Mouse (Mus musculus): ENCODE results near the gene Rab12.
A peak's percentile ranks its signal among the peaks of the same experiment; 100 is the strongest.
"Not testable (repeated sequence)": the region's sequence is repeated elsewhere in the genome, so short reads cannot be mapped to it uniquely, and the experiment has no call there.

Rab12 gene

DNA sequence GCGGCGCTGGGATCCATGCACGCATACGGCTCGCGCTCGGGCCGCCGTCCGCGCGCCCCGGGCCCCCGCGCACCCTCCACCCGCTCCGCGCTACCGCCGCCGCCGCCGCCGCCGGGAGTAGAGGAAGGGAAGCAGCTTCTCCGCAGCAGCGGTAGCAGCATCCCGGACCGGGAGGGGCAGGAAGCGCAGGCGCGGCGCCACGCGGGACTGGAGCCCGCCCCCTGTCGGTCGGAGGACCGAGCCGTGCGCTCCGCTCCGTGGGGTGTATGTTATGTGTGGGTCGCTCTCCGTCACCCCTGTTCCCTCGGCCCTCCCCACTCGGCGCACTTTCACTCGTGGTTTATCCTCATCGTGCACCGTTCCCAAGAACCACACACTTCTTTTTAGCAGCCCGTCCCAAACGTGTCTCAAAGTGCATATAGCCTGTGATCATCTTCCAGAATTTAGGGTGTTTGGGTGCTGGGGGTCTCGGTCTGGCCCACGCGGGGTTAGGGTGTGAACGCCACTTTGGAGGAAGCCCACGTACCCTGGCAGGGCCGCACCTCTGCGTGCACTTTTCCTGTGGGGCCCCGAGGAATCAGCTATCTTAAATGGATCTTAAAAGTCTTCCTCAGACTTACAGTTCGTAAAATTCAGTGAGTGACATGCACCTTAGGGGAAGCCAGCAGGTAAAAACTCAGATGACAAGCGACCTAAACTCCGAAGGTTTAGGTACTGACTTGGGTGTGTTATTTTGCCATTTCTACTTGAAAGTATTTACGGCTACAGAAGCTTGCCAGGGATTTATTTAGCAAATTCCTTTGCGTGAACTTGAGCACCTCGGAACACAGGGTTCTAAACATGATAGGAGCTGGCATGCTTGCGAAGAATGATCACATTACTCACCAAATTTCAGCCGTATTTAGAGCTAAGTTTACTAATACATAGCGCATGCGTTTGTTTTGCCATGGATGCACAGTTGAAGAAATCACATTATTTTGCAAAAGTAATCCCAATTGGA is at the start of gene Rab12:
Gene Rab12 (minus strand): TSS at position 176 of the 1,000 bp plus-strand sequence.
- DNase-seq (ENCODE audit: low spot score in 2 of 2) = peak; percentile 83 to 93

DNA sequence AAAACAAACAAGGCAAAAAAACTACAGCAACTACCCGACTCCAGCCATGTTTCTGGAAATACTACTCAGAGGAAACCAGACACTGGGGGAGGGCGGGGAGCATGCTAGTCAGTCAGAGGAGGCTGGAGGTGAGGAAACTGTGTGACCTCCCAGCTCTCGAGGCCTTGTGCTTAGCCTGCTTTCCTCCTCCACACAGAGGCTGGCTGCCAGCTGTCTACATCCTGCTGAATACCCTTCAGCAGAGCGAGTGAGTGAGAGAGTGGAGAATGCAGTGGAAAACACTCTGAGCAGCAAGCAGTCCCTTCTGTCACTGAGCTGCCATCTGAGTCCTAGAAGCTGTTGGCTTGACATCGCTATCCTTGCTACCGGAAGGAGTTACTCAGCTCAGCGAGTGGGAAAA is 44.7 kb upstream of the Rab12 start:
- DNase-seq (ENCODE audit: low spot score in 2 of 2) = no peak

DNA sequence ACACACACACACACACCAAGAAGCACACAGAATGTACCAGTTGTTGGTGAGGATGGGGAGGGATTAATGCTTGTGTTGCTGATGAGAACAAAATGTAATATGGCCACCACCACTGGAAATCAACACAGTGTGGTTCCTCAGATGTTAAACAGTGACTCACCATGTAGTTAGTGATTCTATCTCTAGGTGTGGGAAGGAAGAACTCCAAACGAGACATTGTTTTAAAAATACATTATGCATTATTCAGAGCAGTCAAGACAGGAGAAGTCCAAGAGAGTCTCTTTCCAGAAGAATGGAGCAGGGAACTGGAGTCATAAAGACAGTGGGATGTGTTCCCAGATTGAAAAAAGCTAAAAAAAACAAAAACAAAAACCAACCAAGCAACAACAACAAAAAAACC is 44.0 kb upstream of the Rab12 start:
- no peak for DNase-seq (ENCODE audit: low spot score in 2 of 2)

DNA sequence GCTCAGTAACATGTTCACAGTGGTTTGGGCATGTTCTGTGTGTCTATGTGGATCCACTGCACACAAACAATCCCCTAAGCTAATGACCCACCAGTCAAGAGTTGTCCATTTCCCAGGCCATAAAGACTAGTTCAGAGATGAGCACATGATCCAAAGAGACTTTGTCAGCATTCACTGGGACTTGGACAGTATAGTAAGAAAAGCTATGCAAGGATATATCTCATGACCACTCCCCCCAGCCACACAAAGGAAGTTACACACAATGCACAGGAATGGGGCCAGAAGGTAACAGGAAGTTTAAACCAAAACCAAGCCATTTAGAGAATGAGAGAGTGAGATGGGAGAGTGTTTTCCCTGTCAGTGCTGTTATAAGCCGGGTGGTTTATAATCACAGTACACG is 41.9 kb upstream of the Rab12 start:
- no peak for DNase-seq (ENCODE audit: low spot score in 2 of 2)

DNA sequence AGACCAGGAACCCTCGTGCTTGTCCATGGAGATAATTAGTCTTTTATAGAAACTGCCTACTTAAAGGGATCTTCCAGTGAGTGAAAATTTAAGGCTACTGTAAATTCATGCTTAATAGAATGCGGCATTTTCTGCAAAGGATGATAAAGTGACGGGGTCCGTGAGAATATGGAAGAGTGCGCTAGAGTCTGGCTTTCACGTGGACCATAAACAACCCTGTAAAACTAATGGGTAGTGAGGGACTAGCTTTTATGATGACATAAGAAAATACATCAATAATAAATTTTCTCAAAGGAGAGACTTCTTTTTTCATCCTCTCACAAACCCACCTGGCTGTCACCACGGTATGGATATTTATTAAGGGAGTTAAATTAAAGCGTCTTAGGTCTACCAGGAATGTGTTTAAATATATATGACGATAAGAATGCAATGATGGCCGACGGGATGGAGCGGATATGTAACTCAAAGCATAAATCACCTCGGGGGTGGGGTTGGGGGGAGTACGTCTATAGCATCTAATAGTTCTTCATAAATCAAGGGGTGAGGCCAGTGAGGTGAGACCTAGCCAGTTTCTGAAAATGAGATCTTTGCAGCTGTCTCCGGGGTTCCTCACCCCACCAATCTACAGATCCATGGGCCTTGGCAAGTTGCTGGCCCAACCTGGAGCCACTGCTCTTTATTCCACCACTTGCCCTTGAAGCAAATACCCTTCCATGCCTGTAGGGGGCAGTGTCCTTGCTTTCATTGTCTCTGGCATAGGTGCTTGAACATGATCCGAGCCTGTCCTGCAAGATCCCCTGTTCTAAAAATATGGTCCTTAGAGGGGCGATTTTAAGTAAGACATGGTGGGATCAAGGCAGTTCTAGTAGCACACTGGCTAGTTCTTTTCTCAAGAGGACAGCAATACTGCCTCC is 39.1 kb upstream of the Rab12 start:
- peak in 1 of 2 experiments; percentile 18 for DNase-seq (ENCODE audit: low spot score in 2 of 2)

DNA sequence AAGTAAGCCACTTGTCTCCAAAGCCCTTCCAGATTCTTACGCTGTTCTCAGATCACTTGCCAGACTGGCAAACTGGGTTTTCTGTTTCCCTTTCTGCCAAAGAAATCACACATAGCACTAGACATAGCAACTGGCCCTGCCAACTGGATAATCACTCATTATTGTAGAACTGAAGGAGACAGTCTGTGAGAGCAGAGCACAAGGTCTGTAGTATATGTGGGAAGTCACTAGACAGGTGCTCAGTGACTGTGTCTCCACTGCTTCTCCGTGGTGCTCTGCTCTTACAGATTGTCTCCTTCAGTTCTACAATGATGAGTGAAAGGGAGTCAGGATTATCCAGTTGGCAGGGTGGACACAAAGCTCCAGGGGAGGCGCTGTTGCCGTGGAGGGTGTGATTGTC is 33.2 kb upstream of the Rab12 start:
- DNase-seq (ENCODE audit: low spot score in 2 of 2) = no peak

DNA sequence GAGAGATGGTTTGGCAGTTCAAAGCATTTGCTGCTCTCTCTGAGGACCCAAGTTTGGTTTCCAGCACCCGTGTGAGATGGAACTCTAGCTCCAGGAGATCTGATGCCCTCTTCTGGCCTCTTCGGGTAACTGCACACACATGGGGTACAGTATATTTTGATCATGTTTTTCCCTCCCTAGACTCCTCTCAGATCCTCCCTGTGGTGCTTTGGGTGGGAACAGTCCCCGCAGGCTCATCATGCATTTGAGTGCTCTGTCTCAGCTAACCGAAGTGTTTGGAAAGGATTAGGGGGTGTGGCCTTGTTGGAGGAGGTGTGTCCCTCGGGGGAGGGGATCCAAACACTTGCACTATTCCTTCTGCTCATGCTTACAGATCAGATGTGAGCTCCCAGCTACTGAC is 31.0 kb upstream of the Rab12 start:
- DNase-seq (ENCODE audit: low spot score in 2 of 2) = no peak

DNA sequence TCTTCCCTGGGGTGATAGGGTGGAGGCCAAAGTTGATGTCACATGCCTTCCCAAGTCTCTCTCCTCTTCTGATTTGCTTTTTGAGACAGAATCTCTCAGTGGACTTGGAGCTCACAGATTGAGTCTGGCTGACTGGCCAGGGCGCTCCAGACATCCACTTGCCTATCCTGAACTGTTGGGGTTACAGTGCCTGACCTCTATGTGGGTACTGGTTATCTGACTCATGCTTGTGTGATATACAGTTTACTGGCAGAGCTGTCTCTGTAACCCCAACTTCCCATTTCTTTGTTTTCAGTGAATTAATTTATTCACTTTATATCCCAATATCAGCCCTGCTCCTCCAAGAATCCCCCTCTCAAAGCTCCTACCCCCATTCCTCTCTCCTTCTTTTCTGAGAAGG is 12.8 kb upstream of the Rab12 start:
- DNase-seq (ENCODE audit: low spot score in 2 of 2) = no peak

DNA sequence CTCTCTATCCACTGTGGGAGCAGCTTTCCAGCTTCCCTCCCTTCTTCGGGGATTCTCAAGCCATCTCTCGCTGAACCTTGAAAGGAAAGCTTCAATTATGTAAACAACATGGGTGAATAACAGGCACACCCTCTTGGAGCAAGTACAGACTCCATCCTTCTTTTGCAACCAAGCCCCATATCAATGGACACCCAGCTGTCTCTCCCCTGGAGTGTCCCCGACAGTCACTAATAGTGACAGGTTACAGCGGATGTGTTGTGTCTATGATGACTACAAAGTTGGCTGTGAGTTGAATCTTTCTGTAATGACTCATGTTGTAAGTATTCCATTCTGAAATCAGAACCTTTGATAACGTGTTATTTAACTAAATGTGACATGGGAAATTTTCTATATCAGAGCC is 3.9 kb upstream of the Rab12 start:
- no peak for DNase-seq (ENCODE audit: low spot score in 2 of 2)

DNA sequence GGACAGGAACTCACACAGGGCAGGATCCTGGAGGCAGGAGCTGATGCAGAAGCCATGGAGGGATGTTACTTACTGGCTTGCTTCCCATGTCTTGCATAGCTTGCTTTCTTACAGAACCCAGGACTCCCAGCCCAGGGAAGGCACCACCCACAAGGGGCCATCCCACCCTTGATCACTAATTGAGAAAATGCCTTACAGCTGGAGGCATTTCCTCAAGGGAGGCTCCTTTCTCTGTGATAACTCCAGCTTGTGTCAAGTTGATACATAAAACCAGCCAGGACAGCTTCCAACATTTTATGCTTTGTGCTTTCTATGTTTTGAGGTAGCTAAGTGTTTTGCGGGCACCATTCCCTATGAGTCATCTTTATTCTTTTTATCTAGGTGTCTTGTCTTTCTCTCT is 3.1 kb upstream of the Rab12 start:
- not testable (repeated sequence) for DNase-seq (ENCODE audit: low spot score in 2 of 2)

DNA sequence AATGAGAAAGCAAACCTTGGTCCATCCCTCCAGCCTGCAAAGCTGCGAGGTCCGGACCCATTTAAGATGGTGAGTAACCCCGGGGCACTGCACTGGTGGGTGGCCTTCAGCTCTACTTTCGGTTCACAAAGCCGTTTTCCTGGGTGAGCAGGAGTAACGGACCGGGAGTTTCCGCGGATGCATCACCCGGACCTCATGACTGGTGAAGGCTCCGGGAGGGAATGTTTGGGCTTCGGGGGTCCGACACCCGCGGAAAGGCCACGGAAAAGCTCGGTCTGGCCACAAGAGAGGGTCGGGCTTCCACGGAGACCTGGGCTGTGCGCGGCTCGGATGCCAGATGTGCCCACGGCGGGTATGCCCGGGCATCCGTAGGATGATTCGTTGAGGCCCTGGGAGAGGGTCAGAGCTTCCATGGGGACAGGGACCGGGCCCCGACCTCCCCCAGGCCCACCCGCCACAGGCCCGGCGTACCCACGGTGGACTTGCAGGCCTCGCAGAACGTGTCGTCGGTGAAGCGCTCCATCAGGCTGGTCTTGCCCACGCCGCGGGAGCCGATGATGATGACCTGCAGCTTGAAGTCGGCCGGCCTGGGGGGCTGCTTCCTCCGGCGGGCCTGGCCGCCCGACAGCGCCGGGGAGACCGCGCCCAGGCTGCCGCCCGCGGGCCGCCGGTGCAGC is 514 bp downstream of the Rab12 start:
- DNase-seq (ENCODE audit: low spot score in 2 of 2) = peak; percentile 11 to 22

DNA sequence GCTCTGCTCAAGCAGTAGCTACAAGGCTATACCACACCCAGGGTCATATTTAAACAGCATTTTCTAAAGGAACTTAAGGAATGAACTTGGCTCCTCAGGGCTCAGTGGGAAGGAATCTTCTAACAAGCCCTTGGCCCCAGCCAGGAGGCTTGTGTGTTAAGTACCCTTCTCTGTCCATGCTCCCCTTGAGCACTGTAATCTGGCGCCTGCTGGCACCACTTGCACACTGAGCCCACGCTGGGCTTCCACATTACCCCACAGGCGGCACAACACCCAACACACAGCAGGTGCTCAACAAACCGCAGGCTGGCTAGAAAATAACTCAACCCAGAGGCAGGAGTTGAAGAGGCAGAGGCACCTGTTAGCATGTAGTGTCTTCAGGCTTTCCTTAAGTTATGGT is 2.6 kb downstream of the Rab12 start:
- peak; percentile 16 to 31 for DNase-seq (ENCODE audit: low spot score in 2 of 2)

DNA sequence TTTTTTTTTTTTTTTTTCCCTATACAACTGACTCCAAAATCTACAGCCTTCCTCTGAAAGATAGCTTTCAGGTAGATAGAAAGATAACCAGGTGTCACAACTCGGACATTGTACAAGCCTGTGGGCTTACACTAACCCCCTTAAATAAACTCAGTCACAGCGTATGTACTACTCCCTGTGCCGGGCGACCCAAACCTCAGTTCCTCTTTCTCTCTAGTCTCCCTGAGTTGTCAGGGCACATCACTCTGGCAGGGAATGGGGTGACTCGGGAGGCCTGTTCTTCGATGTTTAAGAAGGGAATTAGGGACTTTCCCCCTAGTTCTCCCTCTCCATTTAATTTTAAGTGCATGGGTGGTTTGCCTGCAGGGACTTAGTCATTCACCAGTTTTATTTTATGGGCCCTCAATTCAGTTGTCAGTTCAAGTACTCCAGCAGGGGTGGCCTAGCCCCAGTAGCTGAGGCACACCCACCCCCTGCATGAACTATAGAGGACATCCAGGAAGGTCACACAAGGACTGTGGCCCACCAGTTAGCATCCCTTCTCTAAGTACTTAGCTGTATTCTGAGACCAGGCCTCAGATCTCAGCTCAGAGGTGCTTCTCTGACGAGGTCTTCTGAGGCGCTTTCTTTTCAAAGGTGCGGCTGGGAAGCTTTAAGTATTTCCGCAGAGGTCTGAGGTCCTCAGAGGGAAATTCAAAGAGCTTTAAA is 5.1 kb downstream of the Rab12 start:
- no peak for DNase-seq (ENCODE audit: low spot score in 2 of 2)

DNA sequence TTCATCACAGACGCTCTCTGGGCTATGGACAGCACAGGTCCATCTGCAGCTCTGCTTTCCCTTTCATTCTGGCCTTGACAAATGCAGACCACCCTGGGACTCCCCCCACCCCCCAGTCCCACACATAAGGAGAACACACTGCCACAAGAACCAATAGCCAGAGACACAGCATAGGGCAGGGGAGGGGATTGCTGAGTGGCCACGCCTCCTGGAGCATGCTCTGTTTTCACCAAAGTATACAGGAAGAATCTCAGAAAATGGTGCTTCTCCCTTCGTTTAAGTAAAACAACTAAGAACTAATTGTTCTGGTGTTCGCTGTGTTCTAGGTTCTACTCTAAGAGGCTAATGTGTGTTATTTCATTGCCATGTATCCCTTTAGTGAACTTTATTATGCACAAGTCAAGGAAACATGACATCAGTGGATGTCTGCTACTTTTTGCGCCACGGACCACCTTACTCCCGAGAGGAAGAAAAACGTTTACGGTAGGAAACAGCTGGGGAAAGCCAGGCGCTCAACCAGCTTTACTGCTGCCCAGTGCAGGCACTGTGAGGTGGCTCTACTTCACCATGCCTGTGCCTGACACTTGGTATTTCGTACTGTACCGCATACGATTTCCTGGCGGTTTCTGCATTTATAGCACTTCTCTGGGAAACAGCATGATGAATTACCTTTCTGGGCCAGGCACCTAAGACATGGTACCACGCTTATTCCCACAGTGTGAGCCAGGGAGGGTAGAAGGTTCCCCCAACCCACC is 7.2 kb downstream of the Rab12 start:
- DNase-seq (ENCODE audit: low spot score in 2 of 2) = no peak

DNA sequence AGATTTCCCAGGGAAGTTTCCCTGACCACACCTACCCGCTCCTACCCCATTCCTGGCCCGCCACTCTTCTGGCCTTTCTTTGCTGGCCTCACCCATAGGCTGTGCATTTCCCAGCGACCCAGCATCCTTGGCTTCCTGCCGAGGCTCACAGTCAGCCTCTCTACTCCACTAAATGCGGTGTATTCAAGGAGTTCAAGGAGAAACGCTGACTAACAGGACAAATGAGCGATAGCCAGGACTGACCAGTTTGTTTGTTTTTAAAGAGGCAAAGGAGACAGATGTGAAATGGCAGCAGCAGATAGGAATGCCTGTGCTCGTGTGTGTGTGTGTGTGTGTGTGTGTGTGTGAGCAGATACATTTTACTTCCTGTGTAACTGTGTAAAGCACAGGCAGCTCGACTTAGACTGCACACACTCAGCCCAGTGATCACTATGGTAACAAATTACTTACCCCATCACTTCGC is 9.3 kb downstream of the Rab12 start:
- no peak for DNase-seq (ENCODE audit: low spot score in 2 of 2)

DNA sequence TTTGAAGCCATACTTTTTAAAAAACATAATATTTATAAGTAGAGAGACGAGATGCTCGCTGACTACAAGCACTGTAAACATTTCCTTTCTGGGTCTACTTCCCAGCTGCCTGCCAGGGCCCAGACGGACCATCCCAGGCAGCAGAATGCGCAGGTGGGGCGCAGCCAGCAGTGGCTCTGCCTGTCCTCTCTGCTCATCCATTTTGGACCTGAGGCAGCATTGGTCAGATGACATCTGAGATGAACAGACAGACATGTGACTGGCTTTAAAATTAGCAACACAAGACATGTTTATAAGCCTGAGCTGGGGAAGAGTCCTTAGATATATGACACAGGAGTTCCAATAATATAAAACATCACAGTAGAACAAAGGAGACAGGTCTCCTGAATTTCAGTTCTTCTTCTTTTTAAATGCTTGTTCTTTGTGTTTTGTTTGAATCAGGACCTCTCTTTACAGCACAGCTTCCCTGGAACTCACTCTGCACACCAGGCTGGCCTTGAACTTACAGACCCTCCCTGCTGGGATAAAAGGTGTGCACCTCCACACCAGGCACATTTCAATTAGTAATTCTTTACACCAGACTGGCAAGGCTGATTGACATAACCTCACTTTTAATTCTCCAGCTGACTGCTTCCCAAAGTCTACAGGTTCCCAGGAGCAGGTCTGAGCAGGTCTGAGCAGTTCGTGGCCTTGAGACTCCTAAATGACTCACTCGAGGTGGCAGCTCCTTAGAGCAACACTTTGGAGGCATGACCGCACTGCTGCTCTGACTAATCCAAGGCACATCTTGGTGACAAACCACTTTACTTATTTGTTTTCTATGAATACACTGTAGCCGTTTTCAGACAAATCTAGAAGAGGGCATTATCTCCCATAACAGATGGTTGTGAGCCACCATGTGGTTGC is 12.2 kb downstream of the Rab12 start:
- DNase-seq (ENCODE audit: low spot score in 2 of 2) = no peak

DNA sequence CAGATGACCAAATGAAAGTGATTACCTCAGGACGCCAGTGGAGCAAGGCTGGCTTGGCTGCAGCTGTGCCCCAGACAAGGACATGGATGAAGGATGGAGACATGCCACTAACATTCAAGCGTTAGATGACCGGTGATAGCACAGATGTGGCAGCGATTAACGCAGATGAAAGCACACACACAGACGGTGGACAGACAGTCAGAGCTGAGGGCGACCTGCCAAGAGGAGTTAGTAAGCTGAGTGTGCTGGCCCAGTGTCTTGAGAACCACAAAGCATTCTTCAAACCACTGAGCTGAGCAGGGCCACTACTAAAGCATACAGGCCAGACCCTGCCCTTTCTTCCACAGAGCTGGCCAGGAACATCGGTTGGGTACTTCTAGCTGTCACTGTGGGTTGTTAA is 14.6 kb downstream of the Rab12 start:
- DNase-seq (ENCODE audit: low spot score in 2 of 2) = no peak

DNA sequence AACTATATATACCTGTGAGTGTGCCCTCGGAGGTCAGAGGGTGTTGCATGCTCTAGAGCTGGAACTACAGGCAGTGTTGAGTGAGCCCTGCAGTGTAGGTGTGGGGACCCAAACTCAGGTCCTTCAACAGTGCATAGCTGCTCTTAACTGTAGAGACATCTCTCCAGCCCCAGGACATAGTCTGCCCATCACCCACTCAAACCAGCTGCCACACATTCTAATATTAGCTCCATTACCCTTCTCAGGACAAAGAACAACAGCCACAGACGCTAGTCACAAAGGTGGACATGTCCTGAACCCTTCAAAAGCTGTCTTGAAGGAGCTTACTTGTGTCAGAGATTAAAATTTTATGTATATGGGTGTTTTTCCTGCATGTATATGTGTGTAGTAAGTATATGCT is 15.3 kb downstream of the Rab12 start:
- DNase-seq (ENCODE audit: low spot score in 2 of 2) = no peak

DNA sequence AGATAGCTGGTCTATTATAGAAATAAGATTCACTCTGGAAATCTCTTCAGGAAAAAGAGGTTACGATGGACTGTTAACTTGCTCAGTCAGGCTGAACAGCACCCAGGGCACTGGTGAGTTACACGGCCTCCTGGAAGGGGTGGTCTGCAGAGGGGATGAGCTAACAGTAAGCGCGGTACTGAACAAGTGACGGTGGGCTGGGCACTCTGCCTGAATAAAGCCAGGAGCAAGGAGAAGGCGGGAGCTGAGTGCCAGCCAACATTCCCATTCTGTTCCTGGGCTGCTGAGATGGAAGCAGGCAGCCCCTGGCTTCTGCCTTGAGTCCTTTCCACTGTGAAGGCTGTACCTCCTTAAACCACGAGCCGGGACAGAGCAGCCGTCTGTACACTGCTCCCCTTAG is 16.1 kb downstream of the Rab12 start:
- no peak for DNase-seq (ENCODE audit: low spot score in 2 of 2)

All from thymus, postnatal 10 days (tissue).